Mouse (Mus musculus) forebrain, postnatal 0 days (tissue): ENCODE measurements at regions not wholly inside any gene's neighbourhood (a gene's known extent, or its start where the extent isn't known, plus 50 kb on each side); places are given as distances from the start of the nearest gene placed in this dataset.
A peak's percentile ranks its signal among the peaks of the same experiment; 100 is the strongest.

Experiments used
- ATAC-seq: fragments of 200-750 bp; cut with Nextera tagmentation; 2 replicates; pipeline ENCODE4 v1.8.0; 2017; ENCODE audit warnings: mild to moderate bottlenecking, moderate library complexity
- DNase-seq: peaks from one replicate; pipeline ENCODE4 v3.0.0-alpha.2; 2015
- H3K27ac ChIP-seq: fragments of 300-500 bp; sonication (generic); 2 replicates; pipeline ENCODE4 v1.5.1; 2014; ENCODE audit warnings: low read depth, mild to moderate bottlenecking, antibody characterized with exemption, low read length, moderate library complexity, mixed read lengths
- H3K27me3 ChIP-seq: fragments of 300-500 bp; sonication (generic); 2 replicates; pipeline ENCODE4 v1.6.1; 2014; ENCODE audit warnings: mild to moderate bottlenecking, low read length, mixed read lengths; ENCODE audit not compliant: insufficient read depth
- H3K36me3 ChIP-seq: fragments of 300-500 bp; sonication (generic); 2 replicates; pipeline ENCODE4 v1.6.1; 2014; ENCODE audit warnings: mild to moderate bottlenecking, moderate library complexity; ENCODE audit not compliant: insufficient read depth
- H3K4me1 ChIP-seq: fragments of 300-500 bp; sonication (generic); 2 replicates; pipeline ENCODE4 v1.6.1; 2014; ENCODE audit warnings: antibody characterized with exemption; ENCODE audit not compliant: insufficient read depth
- H3K4me2 ChIP-seq: fragments of 300-500 bp; sonication (generic); 2 replicates; pipeline ENCODE4 v1.6.1; 2014; ENCODE audit warnings: low read depth, mild to moderate bottlenecking, moderate library complexity
- H3K4me3 ChIP-seq: fragments of 300-500 bp; sonication (generic); 2 replicates; pipeline ENCODE4 v1.5.1; 2014; ENCODE audit warnings: low read depth, low read length, mixed read lengths
- H3K9ac ChIP-seq: fragments of 300-500 bp; sonication (generic); 2 replicates; pipeline ENCODE4 v1.6.1; 2014; ENCODE audit warnings: mild to moderate bottlenecking
- H3K9me3 ChIP-seq: fragments of 300-500 bp; sonication (generic); 2 replicates; pipeline ENCODE4 v1.6.1; 2016; ENCODE audit warnings: low read length
- CTCF ChIP-seq: sonication (generic); IDR thresholded peaks from 2 replicates; pipeline ENCODE4 v1.5.1; 2016; ENCODE audit warnings: antibody characterized with exemption, control low read depth, low read depth
- WGBS: fragments of 180-500 bp; shearing (Covaris S2); extraction: QIAGEN DNeasy Blood & Tissue Kit; methylation state at CpG from one replicate; pipeline ENCODE4 v1.1.7; 2014; 5-methylcytosine and 5-hydroxymethylcytosine counted together

GRCm38 (mm10) chr3:130947880-130948279 lies 162.4 kb upstream of the Lef1 start:
- Histone ChIP-seq H3K9me3 (no peaks in the 10 kb centered on the region), H3K4me2 (no peak overlapping the region), H3K27ac (no peak overlapping the region), H3K4me1 (peaks cover 8% of the 10 kb centered on the region; the same call in 1 of the 2 replicates), H3K9ac (no peak overlapping the region), H3K36me3 (no peaks in the 10 kb centered on the region), H3K27me3 (no peaks in the 10 kb centered on the region), H3K4me3 (no peak overlapping the region)
- no peak for TF ChIP-seq CTCF
- ATAC-seq, result no peak
- 89% methylated on average over 5 of the region's 5 CpGs for WGBS
- DNase-seq, result no peak

- peaks cover 8% of the 10 kb centered on the region; the same call in 1 of the 2 replicates for H3K4me1 ChIP-seq
- H3K36me3 ChIP-seq, result no peaks in the 10 kb centered on the region
- DNase-seq (no peak), ATAC-seq (peak; percentile 46)
- TF ChIP-seq CTCF, result no peak
- no peak overlapping the region for H3K4me2 ChIP-seq
- H3K4me3 ChIP-seq, result no peak overlapping the region
- no peaks in the 10 kb centered on the region for H3K9me3 ChIP-seq
- no peak overlapping the region for H3K9ac ChIP-seq
- WGBS, result 57% methylated on average over 4 of the region's 4 CpGs
- H3K27ac ChIP-seq, result no peak overlapping the region
- no peaks in the 10 kb centered on the region for H3K27me3 ChIP-seq
These were observed 163.0 kb upstream of the Lef1 start for GRCm38 (mm10) chr3:130947277-130947606.

- peak; percentile 49 for DNase-seq
These were observed 163.5 kb upstream of the Lef1 start for GRCm38 (mm10) chr3:130946576-130947276.

GRCm38 (mm10) chr3:130945861-130946449 lies 164.3 kb upstream of the Lef1 start:
- DNase-seq, result peak; percentile 79
- H3K4me3 ChIP-seq, result peak overlapping the region; percentile 40
- H3K27me3 ChIP-seq, result no peaks in the 10 kb centered on the region
- H3K4me2 ChIP-seq, result peak overlapping the region; percentile 85
- H3K4me1 ChIP-seq, result peaks cover 8% of the 10 kb centered on the region; the same call in 1 of the 2 replicates
- TF ChIP-seq CTCF, result no peak
- peak overlapping the region; percentile 51 for H3K9ac ChIP-seq
- no peaks in the 10 kb centered on the region for H3K9me3 ChIP-seq
- H3K36me3 ChIP-seq, result no peaks in the 10 kb centered on the region
- under 1% methylated on average over 25 of the region's 25 CpGs for WGBS
- peak overlapping the region; percentile 69 for H3K27ac ChIP-seq
- ATAC-seq, result peak; percentile 84

More at GRCm38 (mm10) chr3:130946576-130947276, 163.5 kb upstream of the Lef1 start:
- Histone ChIP-seq H3K4me2 (peak overlapping the region; percentile 85), H3K4me1 (peaks cover 8% of the 10 kb centered on the region; the same call in 1 of the 2 replicates), H3K9ac (peak overlapping the region; percentile 51; the same call in 1 of the 2 replicates), H3K4me3 (peak overlapping the region; percentile 40), H3K9me3 (no peaks in the 10 kb centered on the region), H3K27ac (no peak overlapping the region), H3K27me3 (no peaks in the 10 kb centered on the region), H3K36me3 (no peaks in the 10 kb centered on the region)
- TF ChIP-seq CTCF, result no peak
- 40% methylated on average over 14 of the region's 14 CpGs for WGBS
- ATAC-seq, result peak; percentile 62

GRCm38 (mm10) chr3:130945396-130945795 lies 164.9 kb upstream of the Lef1 start:
- WGBS, result 6% methylated on average over 7 of the region's 7 CpGs

GRCm38 (mm10) chr3:130944241-130944640 lies 166.0 kb upstream of the Lef1 start:
- Histone ChIP-seq H3K27ac (no peak overlapping the region), H3K9ac (no peak overlapping the region), H3K4me1 (peaks cover 8% of the 10 kb centered on the region; the same call in 1 of the 2 replicates), H3K9me3 (no peaks in the 10 kb centered on the region), H3K4me3 (no peak overlapping the region), H3K36me3 (no peaks in the 10 kb centered on the region), H3K4me2 (no peak overlapping the region), H3K27me3 (no peaks in the 10 kb centered on the region)
- ATAC-seq (no peak), DNase-seq (no peak)
- TF ChIP-seq CTCF, result no peak
- 93% methylated on average over 6 of the region's 6 CpGs for WGBS

More at GRCm38 (mm10) chr3:130945396-130945795, 164.9 kb upstream of the Lef1 start:
- no peaks in the 10 kb centered on the region for H3K27me3 ChIP-seq
- TF ChIP-seq CTCF, result no peak
- H3K4me1 ChIP-seq, result peaks cover 8% of the 10 kb centered on the region; the same call in 1 of the 2 replicates
- no peak overlapping the region for H3K9ac ChIP-seq
- H3K4me2 ChIP-seq, result peak overlapping the region; percentile 85
- no peak for DNase-seq
- peak overlapping the region; percentile 40 for H3K4me3 ChIP-seq
- no peaks in the 10 kb centered on the region for H3K36me3 ChIP-seq
- H3K9me3 ChIP-seq, result no peaks in the 10 kb centered on the region
- no peak for ATAC-seq
- H3K27ac ChIP-seq, result peak overlapping the region; percentile 69; the same call in 1 of the 2 replicates
